Mouse (Mus musculus) layer of hippocampus, adult 9-10 months (tissue): ENCODE results near the gene Specc1.

Experiments used
- DNase-seq: peaks from one replicate; pipeline ENCODE4 v3.0.0; 2022; ENCODE audit warnings: low spot score

The Specc1 gene

DNA sequence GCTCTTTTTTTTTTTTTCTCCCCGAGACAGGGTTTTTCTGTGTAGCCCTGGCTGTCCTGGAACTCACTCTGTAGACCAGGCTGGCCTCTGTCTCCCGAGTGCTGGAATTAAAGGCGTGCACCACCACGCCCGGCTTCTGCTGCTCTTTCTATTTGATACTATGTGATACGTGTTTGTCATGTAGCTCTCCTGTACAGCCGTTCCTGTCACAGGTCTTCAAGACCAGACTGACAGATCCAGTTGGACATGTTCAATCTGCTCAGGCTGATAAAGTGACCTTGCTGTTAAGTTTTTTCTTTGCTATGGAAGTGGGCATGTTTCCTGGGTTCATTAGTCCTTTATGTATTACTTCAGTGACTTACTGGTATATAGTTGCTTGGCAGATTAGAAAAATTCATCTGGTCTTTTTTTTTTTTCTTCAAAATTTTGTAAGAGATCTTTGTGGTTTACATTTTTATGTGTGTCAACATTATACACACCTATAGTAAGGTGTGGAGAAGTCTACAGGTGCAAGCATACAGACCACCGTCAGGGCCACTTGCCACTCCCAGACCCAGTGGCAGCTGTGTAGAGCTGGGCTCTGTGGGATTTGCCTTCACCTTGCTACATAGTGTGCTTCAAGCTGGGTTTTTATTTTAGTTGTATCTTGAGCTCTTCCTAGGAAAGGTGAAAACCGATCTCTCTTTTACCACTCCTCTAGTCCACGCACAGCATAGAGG lies 221.0 kb downstream of the Specc1 start:
- DNase-seq = no peak

DNA sequence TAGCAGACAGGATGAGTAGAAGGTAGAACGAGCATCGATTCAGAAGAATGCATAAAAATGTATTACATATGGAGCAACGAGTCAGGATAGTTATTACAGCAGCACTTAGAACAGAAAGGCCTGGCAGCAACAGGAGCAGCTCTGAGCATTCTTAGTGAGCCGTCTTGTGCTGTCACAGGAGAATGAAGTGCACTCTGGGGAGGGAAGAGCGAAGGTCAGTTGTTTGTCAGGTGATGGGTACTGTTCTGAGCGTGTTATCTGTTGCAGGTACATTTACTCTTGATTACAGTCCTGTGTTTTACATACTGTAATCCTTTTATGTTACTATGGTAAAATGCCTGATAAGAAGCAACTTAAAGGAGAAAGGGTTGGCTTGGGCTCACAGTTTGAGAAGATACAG lies 224.2 kb downstream of the Specc1 start:
- DNase-seq = no peak

DNA sequence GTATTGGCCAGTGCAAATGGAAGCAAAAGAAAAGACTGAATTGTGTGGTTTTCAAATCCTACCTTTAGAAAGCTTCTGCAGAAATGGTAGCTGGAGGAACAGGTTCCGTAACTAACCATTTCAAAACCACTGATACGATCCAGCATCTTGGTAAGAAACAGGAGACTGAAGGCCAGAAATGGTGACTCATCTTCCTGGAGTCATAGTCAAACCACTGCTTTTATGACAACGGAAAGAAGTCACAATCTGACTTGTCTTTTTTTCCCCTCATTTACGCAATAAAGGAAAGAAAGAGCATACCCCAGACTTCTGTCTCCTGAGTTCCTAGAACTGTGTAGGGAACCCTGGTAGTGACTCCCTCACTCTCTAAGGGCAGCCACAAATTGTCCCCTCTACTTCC lies 228.3 kb downstream of the Specc1 start:
- DNase-seq = no peak

DNA sequence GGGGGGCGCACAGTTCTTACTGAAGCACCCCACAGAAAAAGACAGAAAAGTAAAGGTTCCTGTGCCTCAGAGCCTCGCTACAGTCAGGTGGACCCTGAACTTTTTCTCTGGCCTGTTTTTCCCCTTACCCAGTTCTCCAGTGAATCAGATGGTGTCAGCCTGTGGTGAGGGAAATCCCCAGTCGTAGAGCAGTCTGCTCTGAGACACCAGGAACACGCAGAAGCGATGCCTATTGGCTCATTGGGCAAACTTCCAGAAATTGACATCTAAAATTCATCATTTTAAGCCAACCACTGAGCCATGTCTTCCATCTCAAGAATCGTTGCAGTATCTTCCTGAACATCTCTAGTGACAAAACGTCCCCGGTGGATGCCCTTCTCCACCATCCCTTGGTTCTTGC lies 230.5 kb downstream of the Specc1 start:
- DNase-seq = no peak

DNA sequence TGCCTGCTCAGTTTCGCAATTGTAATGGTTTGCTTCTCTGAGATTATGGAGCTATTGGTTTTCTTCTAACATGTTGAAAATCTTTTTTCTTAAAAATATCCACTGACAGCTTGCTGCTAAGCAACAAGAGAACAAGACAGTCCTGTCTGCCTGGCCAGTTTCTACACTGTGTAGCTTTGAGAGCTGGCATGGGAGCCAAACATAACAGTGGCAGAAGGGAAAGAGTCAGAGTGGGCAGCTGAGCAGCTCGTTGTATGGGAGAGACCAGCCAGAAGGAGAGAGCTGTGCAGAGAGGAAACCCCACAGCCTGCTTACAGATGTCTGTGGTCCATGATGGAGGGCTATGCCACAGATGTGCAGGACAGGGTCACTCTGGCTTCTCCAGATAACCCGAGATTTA lies 235.5 kb downstream of the Specc1 start:
- DNase-seq = no peak

DNA sequence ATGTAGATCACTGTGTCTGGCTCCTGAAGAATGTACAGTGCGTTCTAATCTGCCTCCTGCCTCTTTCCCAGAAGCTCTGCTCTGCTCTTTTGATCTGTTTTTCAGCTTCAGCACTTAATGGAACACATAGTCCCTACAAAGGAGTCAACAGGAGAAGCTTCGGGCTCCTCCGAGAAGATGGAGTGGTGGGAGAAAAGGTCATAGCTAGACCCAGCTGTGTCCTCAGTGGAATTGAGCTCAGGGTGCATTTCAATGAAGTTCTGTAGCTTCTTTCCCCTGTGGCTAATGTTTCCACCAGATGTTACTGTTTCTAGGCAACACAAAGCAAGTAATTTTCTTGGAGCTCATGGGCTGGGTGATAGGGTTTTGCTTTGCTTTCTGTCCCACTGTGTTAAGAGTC lies 236.6 kb downstream of the Specc1 start:
- DNase-seq = no peak

DNA sequence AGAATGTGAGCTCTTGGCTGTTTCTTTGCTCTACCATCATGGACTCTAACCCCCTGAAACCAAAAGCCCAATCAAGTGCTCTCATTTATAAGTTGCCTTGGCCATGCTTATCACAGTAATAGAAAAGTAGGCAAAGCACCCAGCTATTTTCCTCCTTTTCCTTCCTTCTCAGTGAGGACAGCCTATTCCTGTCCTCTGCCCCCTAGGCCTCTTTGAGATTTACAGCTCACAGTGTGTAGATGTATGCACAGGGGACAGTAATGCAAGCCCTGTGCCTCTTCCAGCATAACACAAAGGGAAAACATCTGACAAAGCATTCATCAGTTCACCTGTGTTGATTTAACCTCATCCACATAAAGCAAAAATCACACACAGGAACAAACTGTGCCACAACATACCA lies 237.7 kb downstream of the Specc1 start:
- no peak for DNase-seq

DNA sequence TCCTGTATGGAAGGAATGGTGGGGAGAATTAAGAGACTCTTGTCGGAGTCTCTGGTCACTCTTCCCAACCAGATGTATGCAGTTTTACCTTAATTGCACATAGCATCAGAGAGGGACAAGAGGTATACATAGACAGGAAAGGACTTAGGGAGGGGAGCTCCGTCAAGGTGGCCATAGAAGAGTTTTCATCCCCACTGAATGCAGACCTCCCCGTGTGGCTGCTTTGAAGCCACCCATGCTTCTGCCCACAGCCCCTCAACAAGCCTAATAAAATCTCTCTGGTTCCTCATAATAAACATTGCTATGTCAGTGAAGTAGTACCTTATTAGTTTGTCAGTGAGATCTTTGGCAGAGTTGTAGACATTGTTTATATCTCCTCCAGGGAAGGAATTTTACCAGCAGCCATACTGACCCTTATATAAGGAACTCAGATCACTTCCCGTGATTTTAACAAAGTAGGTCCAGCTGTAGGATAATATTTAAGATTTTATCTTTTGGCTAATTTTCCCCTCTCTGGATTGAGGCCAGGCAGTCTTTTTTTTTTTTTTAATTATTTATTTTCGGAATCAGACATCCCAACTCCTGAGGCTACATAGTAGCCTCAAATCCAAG lies 244.4 kb downstream of the Specc1 start:
- no peak for DNase-seq

DNA sequence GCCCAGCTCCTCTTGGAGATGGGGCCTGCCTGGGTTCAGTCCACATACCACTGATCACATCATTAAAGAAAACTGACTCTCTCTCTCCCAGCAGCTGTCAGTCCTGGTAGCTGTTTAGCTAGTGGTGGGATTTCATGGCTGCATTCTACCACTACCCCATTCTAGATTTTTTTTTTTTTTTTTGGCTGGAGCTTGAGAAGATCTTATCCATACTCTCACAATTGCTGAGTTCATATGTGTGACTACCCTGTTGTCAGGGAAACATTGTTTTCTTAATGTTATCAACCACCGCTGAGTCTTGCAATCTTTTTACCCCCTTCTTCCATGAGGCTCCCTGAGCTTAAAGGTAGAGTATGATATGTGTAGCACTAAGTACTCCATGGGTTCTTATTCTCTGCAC lies 246.1 kb downstream of the Specc1 start:
- no peak for DNase-seq

DNA sequence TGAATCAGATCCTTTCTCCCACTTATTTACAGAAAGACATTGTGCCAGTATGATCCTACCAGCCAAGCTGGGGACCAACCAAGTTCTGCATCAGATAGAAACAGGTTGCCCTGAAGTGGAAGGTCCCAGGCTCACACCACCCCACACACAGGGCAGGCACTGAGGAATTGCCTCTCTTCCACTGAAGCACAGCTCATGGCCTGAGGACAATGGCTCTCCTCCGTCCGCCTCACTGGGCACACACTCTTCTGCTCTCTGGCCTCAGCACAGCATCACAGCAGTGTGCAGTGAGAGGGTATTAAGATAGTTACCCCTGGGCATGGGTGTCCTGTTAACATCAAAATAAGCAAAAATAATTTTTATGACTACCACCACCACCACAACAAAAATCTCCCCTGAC lies 252.5 kb downstream of the Specc1 start:
- no peak for DNase-seq

DNA sequence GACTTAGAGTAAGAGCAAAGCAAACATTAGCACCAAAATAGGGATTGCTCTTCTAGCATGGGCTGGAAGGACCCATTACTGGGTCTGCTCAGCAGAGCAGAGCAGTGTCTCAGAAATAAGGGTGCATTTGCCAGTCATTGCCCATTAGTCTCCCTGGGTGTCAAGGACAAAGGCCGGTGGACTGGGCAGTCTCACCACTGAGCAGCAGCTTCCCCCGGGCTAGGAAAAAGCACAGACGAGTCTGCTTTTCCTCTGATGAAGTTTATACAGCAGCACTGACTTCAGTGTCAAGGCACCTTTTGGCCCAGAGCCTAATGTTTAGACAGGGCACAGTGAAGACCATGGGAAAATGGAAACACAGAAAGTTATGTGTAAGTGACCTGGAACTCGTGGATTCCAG lies 253.3 kb downstream of the Specc1 start:
- DNase-seq = no peak

DNA sequence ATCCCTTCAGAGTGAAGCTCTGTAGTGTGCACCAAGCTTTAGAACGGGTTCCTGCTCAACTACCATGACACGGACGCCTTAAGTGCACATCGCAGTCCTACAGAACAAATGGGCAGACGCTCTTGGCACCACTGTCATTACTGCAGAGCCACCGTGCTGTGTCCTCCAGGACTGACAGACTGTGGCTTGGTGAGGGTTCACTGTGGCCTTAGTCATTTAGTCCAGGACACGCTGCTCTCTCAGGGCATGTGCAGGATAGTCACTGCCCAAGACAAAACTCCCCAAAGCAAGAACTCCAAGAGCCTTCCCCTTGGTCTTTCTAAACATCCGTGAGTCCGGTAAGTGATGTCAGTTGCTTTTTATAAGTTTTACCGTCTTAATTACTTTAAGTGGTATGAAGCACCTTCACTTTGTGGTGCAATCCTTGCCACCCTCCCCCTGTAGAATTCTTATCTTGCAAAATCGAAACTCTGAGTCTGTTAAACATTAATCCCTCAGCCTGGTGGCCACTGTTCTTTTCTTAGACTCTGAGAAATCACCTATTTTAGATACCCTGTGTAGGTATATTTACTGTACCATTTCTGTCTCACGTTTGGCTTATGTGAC lies 256.9 kb downstream of the Specc1 start:
- no peak for DNase-seq

DNA sequence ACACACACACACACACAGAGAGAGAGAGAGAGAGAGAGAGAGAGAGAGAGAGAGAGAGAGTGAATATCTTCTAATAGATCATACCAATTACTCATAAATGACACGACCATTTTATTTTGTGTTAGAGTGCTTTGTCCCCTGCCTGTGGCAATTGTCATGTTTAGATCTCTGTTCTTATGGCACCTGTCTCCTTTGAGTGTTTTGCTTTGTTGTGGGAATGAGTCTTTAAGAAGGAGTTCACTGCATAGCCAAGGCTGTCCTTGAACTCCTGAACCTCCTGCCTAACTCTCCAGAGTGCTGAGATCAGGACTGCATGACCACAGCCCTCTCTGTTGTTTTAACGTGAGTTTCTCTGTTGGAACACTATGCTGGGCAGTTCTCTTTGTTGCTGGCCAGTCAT lies 258.5 kb downstream of the Specc1 start:
- no peak for DNase-seq

DNA sequence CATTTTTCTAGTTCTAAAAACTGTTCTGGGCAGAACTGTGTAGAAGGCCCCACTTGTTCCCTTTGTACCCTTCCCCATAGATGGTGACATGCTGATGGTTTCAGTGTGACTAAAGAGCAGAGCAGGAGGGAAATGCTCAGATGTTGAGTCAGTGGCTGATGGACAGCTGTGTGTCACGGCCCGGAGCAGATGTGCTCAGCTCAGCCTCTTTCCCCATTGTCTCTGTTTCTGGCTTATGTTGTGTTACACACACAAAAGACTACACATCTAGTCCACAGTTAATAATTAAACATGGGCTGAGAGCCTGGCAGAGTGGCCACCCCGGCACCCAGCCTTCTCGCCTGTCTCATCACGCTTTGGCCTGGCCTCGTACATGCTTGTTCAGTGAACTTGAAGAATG lies 261.2 kb downstream of the Specc1 start:
- no peak for DNase-seq

DNA sequence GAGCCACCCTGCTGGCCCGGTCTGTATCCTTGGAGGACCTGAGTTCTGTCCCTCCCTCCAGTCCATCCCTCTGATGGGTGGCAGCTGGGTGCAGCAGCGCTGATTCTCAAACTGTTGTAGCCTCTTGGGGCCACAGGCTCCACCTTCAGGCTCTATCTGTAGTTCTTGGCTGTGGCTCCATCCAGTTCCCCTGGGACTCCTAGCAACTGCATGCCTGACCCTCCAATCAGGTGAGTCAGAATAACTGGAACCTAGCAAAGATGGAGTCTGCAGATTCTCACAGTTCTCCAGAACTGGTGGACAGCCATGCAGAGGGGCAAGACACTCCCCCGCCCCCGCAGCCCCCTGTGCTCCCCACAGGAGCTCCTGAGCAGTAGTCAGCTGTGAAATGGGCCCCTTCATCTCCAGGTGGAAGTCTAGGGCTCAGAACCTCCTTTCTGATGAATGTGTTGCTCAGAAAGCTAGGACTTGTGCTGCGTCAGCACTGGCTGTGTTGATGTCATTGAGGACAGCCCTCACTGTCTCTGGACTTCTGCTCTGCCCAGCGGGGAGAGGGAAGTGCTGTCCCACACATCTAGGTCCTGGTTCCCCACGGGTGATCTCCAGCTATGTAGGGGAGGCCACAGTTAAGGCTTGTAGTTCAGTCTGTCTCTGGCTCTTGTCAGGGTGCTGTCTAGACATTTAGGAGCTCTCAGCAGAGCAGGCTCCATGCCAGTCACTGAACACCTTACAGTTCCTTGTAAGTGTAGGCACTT lies 264.4 kb downstream of the Specc1 start:
- no peak for DNase-seq

DNA sequence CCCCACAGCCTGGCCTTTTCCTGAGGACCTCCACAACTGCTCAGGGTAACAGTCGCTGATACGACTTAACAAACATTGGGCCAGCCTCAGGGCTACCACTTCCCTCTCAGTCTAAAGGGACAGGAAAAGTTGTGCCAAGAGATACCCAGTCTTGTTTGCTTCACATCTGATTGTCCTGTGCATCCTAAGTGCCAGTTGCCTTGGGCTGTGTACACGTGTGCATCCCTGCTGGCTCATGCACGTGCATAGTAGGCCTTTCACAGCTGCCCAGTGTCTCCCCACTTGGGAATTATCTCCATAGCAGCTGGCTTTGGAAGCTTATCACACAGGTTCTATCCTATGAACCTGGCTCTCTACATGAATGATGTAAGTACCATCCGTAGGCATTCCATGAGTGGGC lies 266.9 kb downstream of the Specc1 start:
- DNase-seq = no peak

DNA sequence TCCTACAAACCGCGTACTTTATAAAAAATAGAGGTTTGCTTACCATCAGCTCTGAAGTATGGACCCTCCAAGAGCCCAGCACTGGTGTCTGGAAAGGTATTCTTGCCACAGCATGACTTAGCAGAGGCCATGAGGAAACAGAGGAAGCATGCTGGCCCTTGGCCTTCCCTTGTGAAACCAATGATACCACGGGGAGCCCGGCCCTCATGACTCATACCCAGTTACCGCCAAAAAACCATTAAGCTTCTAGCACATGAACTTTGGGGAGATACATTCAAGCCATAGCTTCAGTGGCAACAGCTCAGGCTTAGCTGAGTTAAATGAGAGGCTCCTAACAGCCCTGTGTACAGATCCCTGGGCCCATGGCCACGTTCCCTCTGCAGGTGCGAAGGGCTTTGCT lies 267.4 kb downstream of the Specc1 start:
- no peak for DNase-seq

DNA sequence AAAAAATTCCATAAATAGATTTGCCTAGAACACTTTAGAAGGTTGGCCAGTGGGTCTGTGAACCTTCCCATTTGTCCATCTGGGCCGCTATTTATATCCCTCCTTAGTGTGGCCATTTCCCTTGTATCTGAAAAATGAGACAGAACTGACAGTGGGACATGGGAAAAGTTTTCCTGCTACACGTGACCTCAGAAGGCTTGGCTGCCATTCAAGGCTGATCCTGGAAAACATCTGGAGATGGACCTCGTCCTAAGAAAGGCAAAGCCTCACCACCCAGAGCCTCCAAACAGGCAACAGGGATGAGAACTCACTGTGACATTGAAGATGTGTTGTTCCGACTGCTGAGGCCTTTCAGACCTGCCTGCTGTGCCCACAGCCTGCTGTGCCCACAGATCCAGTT lies 268.2 kb downstream of the Specc1 start:
- DNase-seq = no peak

DNA sequence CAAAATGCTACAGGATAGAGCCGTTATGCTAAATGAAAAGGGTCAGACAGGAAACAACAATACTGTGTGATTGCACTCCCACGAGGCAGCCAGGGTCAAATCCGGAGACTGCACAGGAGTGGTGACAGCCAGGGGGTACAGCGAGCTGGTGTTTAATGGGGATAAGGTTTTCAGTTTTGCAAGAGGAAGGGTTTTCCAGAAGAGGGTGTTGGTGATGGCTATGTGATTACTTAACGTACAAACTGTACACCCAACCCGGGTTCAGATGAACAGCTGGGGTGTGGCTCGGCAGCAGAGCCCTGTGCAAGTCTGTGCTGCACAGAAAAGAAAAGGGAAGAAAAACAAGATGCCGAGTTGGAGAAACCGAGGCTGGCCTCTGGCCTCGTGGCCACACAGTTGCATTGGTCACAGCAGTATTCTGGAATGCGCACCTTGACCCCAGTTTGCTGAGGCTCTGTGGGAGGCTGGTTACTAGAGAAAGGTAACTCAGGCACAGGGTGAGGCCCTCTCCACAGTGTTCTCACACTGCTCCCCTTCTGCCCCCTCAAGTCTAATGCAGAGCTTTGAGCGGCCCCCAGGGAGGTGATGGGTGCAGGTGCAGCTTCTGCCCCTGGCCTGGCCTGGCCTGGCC lies 284.2 kb downstream of the Specc1 start:
- DNase-seq = no peak

DNA sequence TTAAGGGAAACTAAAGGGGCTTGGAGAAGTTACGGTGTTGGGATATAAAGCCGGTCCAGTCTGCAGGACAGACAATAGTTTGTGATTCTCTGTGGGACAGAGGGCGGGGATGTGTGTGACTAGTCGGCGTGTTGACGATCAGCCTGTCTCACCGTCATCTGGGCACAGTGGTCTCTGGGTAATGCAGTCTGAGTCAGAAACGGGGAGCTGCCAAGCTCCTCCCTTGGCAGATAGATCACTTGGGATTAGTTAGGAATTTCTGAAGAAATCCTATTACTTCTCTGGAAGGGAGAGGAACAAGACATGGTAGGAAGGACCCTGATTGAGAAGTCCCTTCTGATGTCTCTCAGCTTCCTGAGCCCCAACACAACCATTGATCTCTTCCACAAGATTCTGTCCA lies 287.3 kb downstream of the Specc1 start:
- DNase-seq = no peak

DNA sequence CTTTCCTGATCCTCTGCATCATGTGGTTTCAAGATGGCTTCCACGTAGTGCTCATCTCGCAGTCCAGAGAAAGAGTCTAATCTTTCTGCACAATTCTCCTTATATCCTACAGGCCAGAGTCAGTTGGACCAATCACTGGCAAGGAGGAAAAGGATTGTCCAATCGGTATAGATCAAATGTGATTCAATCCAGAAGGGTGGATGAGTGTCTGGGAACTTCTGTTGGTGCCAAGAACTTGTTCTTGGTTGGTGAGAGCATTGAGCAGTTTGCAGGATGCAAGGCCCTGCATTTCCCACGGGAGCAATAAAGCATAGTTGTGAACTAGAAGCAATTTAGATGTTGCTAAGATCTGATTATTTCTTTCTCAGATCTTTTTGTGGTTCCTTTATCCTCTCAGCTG lies 287.9 kb downstream of the Specc1 start:
- no peak for DNase-seq

DNA sequence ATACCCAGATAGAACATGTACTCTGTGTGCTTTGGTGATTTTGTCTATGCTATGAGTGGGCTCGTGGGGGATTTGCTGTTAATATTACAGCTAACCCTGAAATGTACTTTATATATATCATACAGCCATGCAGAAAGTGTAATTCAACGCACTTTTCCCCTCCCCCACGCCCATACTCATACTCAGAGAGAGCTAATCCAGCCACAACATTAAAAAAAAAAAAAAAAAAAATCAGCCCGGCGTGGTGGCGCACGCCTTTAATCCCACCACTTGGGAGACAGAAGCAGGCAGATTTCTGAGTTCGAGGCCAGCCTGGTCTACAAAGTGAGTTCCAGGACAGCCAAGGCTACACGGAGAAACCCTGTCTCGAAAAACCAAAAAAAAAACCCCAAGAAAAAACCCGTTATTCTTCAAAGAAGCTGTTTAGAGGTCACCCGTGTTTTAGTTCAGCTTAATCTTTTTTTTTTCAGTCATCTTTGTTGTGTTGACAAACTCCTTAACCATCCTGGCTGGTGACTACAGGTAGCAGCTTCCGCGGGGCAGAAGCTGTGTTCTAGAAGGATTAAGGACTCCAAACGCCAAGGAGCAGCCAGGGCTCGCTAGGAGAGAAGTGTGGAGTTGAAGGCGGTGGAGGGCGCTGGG lies 291.3 kb downstream of the Specc1 start:
- DNase-seq = no peak
